Mouse (Mus musculus): ENCODE measurements around the gene Nacc1. TPM values are rescaled to one million over a fixed set of nuclear protein-coding genes. Genes with fewer than 3 reads are reported as not detected.

Nacc1 gene
- total and polyA plus RNA-seq, 2 experiments = 5.3 to 32.6 TPM

GRCm38 (mm10) chr8:84712759-84713120 lies 25.1 kb upstream of the Nacc1 start:
- DNase-seq (ENCODE audit: extremely low read depth, low read depth, low spot score) = no peak
- peak overlapping the region; percentile 79 for H3K27ac ChIP-seq (replicated peaks; ENCODE audit: insufficient read depth, low read depth, low read length)
- no peaks in the 10 kb centered on the region for H3K27me3 ChIP-seq (ENCODE audit: control insufficient read depth, insufficient read depth, low read length)
- no peak overlapping the region for H3K9ac ChIP-seq (ENCODE audit: low read depth, low read length)
- 47% methylated on average over 3 of the region's 3 CpGs for WGBS
- no peak overlapping the region for H3K4me3 ChIP-seq (ENCODE audit: insufficient read depth, low read depth, low read length)
- TF ChIP-seq CTCF (IDR thresholded peaks at IDR 0.05; ENCODE audit: low read depth, low read length) = no peak
- no peak for TF ChIP-seq POLR2A (IDR thresholded peaks at IDR 0.05; ENCODE audit: extremely low read depth, insufficient read depth, low read length)
- 0 out of 2 replicates have a peak, but pooled peaks cover under 1% of the 10 kb centered on the region for H3K36me3 ChIP-seq (ENCODE audit: control insufficient read depth, insufficient read depth, low read length)
- no peaks in the 10 kb centered on the region for H3K79me2 ChIP-seq (ENCODE audit: control insufficient read depth, insufficient read depth, low read length)
- H3K4me1 ChIP-seq (ENCODE audit: control insufficient read depth, insufficient read depth, low read length) = peaks cover 39% of the 10 kb centered on the region

GRCm38 (mm10) chr8:84711933-84712758 lies 24.5 kb upstream of the Nacc1 start:
- Histone ChIP-seq H3K4me1 (ENCODE audit: control insufficient read depth, insufficient read depth, low read length) (peaks cover 40% of the 10 kb centered on the region), H3K79me2 (ENCODE audit: control insufficient read depth, insufficient read depth, low read length) (no peaks in the 10 kb centered on the region), H3K27ac (replicated peaks; ENCODE audit: insufficient read depth, low read depth, low read length) (peak overlapping the region; percentile 79), H3K9ac (ENCODE audit: low read depth, low read length) (peak overlapping the region; percentile 46; the same call in 1 of the 2 replicates), H3K36me3 (ENCODE audit: control insufficient read depth, insufficient read depth, low read length) (no peaks in the 10 kb centered on the region), H3K27me3 (ENCODE audit: control insufficient read depth, insufficient read depth, low read length) (no peaks in the 10 kb centered on the region), H3K4me3 (ENCODE audit: insufficient read depth, low read depth, low read length) (no peak overlapping the region)
- peak; percentile 50 for DNase-seq (ENCODE audit: extremely low read depth, low read depth, low spot score)
- TF ChIP-seq POLR2A (IDR thresholded peaks at IDR 0.05; ENCODE audit: extremely low read depth, insufficient read depth, low read length) = no peak
- no peak for TF ChIP-seq CTCF (IDR thresholded peaks at IDR 0.05; ENCODE audit: low read depth, low read length)
- WGBS = 41% methylated on average over 11 of the region's 11 CpGs

GRCm38 (mm10) chr8:84711312-84711711 lies 23.6 kb upstream of the Nacc1 start:
- peak; percentile 32 for DNase-seq (ENCODE audit: extremely low read depth, low read depth, low spot score)
- H3K27ac ChIP-seq (replicated peaks; ENCODE audit: insufficient read depth, low read depth, low read length) = peak overlapping the region; percentile 47
- no peak for TF ChIP-seq CTCF (IDR thresholded peaks at IDR 0.05; ENCODE audit: low read depth, low read length)
- TF ChIP-seq POLR2A (IDR thresholded peaks at IDR 0.05; ENCODE audit: extremely low read depth, insufficient read depth, low read length) = no peak
- no peak overlapping the region for H3K9ac ChIP-seq (ENCODE audit: low read depth, low read length)
- peaks cover 40% of the 10 kb centered on the region for H3K4me1 ChIP-seq (ENCODE audit: control insufficient read depth, insufficient read depth, low read length)
- no peak overlapping the region for H3K4me3 ChIP-seq (ENCODE audit: insufficient read depth, low read depth, low read length)
- H3K36me3 ChIP-seq (ENCODE audit: control insufficient read depth, insufficient read depth, low read length) = no peaks in the 10 kb centered on the region
- H3K79me2 ChIP-seq (ENCODE audit: control insufficient read depth, insufficient read depth, low read length) = no peaks in the 10 kb centered on the region
- no peaks in the 10 kb centered on the region for H3K27me3 ChIP-seq (ENCODE audit: control insufficient read depth, insufficient read depth, low read length)
- WGBS = 20% methylated on average over 3 of the region's 3 CpGs

- H3K4me1 ChIP-seq (ENCODE audit: control insufficient read depth, insufficient read depth, low read length) = peaks cover 40% of the 10 kb centered on the region
- H3K36me3 ChIP-seq (ENCODE audit: control insufficient read depth, insufficient read depth, low read length) = no peaks in the 10 kb centered on the region
- peak; percentile 82 for DNase-seq (ENCODE audit: extremely low read depth, low read depth, low spot score)
- peaks cover 3% of the 10 kb centered on the region; the same call in 1 of the 2 replicates for H3K79me2 ChIP-seq (ENCODE audit: control insufficient read depth, insufficient read depth, low read length)
- peak overlapping the region; percentile 50 for H3K27ac ChIP-seq (replicated peaks; ENCODE audit: insufficient read depth, low read depth, low read length)
- 39% methylated on average over 1 of the region's 1 CpGs for WGBS
- no peak for TF ChIP-seq CTCF (IDR thresholded peaks at IDR 0.05; ENCODE audit: low read depth, low read length)
- TF ChIP-seq POLR2A (IDR thresholded peaks at IDR 0.05; ENCODE audit: extremely low read depth, insufficient read depth, low read length) = no peak
- H3K4me3 ChIP-seq (ENCODE audit: insufficient read depth, low read depth, low read length) = no peak overlapping the region
- no peak overlapping the region for H3K9ac ChIP-seq (ENCODE audit: low read depth, low read length)
- H3K27me3 ChIP-seq (ENCODE audit: control insufficient read depth, insufficient read depth, low read length) = no peaks in the 10 kb centered on the region
These were observed 22.3 kb upstream of the Nacc1 start for GRCm38 (mm10) chr8:84709931-84710330.

- Histone ChIP-seq H3K79me2 (ENCODE audit: control insufficient read depth, insufficient read depth, low read length) (peaks cover 3% of the 10 kb centered on the region; the same call in 1 of the 2 replicates), H3K9ac (ENCODE audit: low read depth, low read length) (peak overlapping the region; percentile 59), H3K4me1 (ENCODE audit: control insufficient read depth, insufficient read depth, low read length) (peaks cover 40% of the 10 kb centered on the region), H3K36me3 (ENCODE audit: control insufficient read depth, insufficient read depth, low read length) (no peaks in the 10 kb centered on the region), H3K27ac (replicated peaks; ENCODE audit: insufficient read depth, low read depth, low read length) (peak overlapping the region; percentile 50), H3K27me3 (ENCODE audit: control insufficient read depth, insufficient read depth, low read length) (no peaks in the 10 kb centered on the region), H3K4me3 (ENCODE audit: insufficient read depth, low read depth, low read length) (no peak overlapping the region)
- TF ChIP-seq POLR2A (IDR thresholded peaks at IDR 0.05; ENCODE audit: extremely low read depth, insufficient read depth, low read length) = no peak
- peak; percentile 93 for TF ChIP-seq CTCF (IDR thresholded peaks at IDR 0.05; ENCODE audit: low read depth, low read length)
- 33% methylated on average over 12 of the region's 12 CpGs for WGBS
- DNase-seq (ENCODE audit: extremely low read depth, low read depth, low spot score) = peak; percentile 57
These were observed 21.3 kb upstream of the Nacc1 start for GRCm38 (mm10) chr8:84708774-84709475.

Measured in liver, adult 2 months (tissue).